Mouse (Mus musculus) CH12.LX (cell line): ENCODE measurements around the gene Pds5a.

Source experiments
- BHLHE40 ChIP-seq: IDR thresholded peaks from 2 replicates; pipeline ENCODE4 v1.6.1; 2011; ENCODE audit warnings: mild to moderate bottlenecking, low read depth, low read length, improper control_type of control experiment
- CTCF ChIP-seq, 2 experiments: IDR thresholded peaks in 1 of 2; conservative IDR thresholded peaks in 1 of 2; 2 replicates each; pipeline ENCODE4 v1.5.1; 2011 to 2012; ENCODE audit warnings: low read depth in 2 of 2, low read length in 2 of 2, improper control_type of control experiment in 1 of 2, inconsistent platforms in 1 of 2, mild to moderate bottlenecking in 1 of 2, moderate library complexity in 1 of 2
- E2F4 ChIP-seq: IDR thresholded peaks from 2 replicates; pipeline ENCODE4 v1.6.1; 2011; ENCODE audit warnings: low read depth, low read length, improper control_type of control experiment; ENCODE audit not compliant: insufficient replicate concordance
- EP300 ChIP-seq: IDR thresholded peaks from 2 replicates; pipeline ENCODE4 v1.6.1; 2011; ENCODE audit warnings: low read length, improper control_type of control experiment
- HCFC1 ChIP-seq: IDR thresholded peaks from 2 replicates; pipeline ENCODE4 v1.6.1; 2012; ENCODE audit warnings: low read depth, mild to moderate bottlenecking, inconsistent platforms, low read length, improper control_type of control experiment
- MEF2A ChIP-seq: IDR thresholded peaks from 2 replicates; pipeline ENCODE4 v1.6.1; 2014; ENCODE audit warnings: low read depth, mild to moderate bottlenecking, inconsistent platforms, low read length, improper control_type of control experiment, borderline replicate concordance
- PAX5 ChIP-seq: IDR thresholded peaks from 2 replicates; pipeline ENCODE4 v1.6.1; 2012; ENCODE audit warnings: low read length, inconsistent platforms, mixed read lengths
- POLR2A ChIP-seq: IDR thresholded peaks from 2 replicates; pipeline ENCODE4 v1.6.1; 2011; ENCODE audit warnings: low read depth, mild to moderate bottlenecking, improper control_type of control experiment, low read length
- SIN3A ChIP-seq: IDR thresholded peaks from 2 replicates; pipeline ENCODE4 v1.6.1; 2012; ENCODE audit warnings: low read length, improper control_type of control experiment, inconsistent platforms
- SMC3 ChIP-seq: IDR thresholded peaks from 2 replicates; pipeline ENCODE4 v1.6.1; 2011; ENCODE audit warnings: low read depth, low read length, improper control_type of control experiment
- UBTF ChIP-seq: IDR thresholded peaks from 2 replicates; pipeline ENCODE4 v1.6.1; 2012; ENCODE audit warnings: low read depth, mild to moderate bottlenecking, inconsistent platforms, low read length, improper control_type of control experiment, moderate library complexity
- USF2 ChIP-seq: conservative IDR thresholded peaks from 2 replicates; pipeline ENCODE4 v1.6.1; 2011; ENCODE audit warnings: low read depth, low read length, improper control_type of control experiment
- ZKSCAN1 ChIP-seq: IDR thresholded peaks from 2 replicates; pipeline ENCODE4 v1.6.1; 2012; ENCODE audit warnings: low read depth, inconsistent platforms, low read length, improper control_type of control experiment, borderline replicate concordance
- ZNF384 ChIP-seq: IDR thresholded peaks from 2 replicates; pipeline ENCODE4 v1.6.1; 2012; ENCODE audit warnings: low read depth, low read length, improper control_type of control experiment, inconsistent platforms

DNA sequence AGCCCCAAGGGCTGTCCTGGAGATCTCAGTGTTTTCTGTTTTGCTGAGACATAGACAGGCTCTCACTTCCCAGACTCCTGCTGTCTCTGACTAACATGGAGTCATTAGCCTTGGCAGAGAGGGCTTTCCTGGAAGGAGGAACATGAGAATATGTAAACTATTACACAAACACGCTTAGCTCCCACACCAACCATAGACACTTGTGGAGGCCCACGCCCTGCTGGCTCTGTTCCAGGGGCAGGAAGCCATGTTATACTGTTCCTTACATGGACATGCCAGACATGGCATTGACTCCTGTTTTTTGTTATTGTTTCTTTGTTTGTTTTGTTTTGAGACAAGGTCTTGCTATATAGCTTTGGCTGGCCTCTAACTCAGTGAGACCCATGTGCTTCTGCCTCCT is 37.5 kb upstream of the Pds5a start:
- TF ChIP-seq HCFC1 (no peak), BHLHE40 (no peak), EP300 (no peak), CTCF (conservative IDR thresholded peaks at IDR 0.05 in 1 of 2, IDR thresholded peaks at IDR 0.05 in 1 of 2; ENCODE audit: low read depth in 2 of 2, low read length in 2 of 2) (no peak), POLR2A (no peak), USF2 (no peak), SIN3A (no peak), E2F4 (no peak), SMC3 (no peak), MEF2A (no peak), UBTF (no peak), ZNF384 (no peak), ZKSCAN1 (no peak), PAX5 (no peak)
